Mouse (Mus musculus): Measurements from ENCODE around the gene Efcab2. TPM values are rescaled to one million over a fixed set of nuclear protein-coding genes. Genes with fewer than 3 reads are reported as not detected.

The Efcab2 gene
- total RNA-seq (2014; rRNA removed) (4.3 and 7.0 TPM in 2 replicates), polyA plus RNA-seq (2015; fragmentation: Nextera tagmentation; extraction: Ambion mirVana) (4.5 and 8.6 TPM in 2 replicates)

DNA sequence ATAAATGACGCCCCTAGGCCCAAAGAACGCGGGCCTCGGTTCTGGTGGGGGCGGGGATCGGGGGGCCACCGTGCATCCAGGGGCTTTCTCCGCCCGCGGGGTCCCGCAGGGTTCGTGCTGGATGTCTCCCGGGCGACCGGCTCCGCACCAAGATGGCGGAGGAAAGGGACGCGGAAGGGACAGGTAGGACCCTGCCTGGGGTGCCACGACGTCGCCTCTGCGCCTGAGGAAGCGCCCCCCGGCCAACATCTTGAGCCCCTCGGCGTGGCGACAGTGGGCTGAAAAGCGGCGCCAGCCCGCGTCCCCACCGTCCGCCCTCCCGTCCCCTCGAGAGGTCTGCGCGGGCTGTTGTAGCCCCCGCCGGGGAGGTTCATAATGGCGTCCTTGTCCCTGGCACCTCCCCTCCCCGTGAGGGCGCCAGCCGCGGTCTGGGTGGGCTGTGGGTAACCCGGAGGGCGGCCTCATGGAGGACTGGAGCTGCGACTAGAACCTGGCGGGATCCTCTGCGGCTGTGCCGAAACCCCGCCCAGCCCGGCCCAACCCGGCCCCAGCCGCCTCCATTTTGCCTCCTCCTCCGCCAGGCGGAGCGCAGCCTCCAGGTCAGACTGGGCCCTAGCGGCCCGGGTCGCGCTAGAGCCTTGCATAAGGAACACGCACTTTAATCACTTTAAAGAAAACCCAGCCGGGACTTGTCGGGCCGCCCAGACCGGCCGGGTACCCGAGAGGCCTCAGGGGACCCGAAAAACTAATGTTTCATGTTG lies at the start of gene Efcab2:
Gene Efcab2 (plus strand): TSS at position 135 of the 761 bp plus-strand sequence.
- Histone ChIP-seq H3K4me3 (ENCODE audit: low read depth, low read length) (peak within 1 kb of the TSS; percentile 75), H3K4me2 (ENCODE audit: low read depth) (peak within 1 kb of the TSS; percentile 65), H3K9ac (peak within 1 kb of the TSS; percentile 100), H3K36me3 (ENCODE audit: insufficient read depth) (no peaks in the 10 kb centered on the region), H3K27ac (ENCODE audit: low read depth, low read length) (peak within 1 kb of the TSS; percentile 100), H3K4me1 (ENCODE audit: insufficient read depth) (no peaks in the 10 kb centered on the region), H3K27me3 (ENCODE audit: insufficient read depth, low read length) (no peaks in the 10 kb centered on the region), H3K9me3 (ENCODE audit: low read length) (no peaks in the 10 kb centered on the region)
- TF ChIP-seq CTCF (IDR thresholded peaks at IDR 0.05; ENCODE audit: low read depth): peak; percentile 73
- DNase-seq (peak; percentile 92), ATAC-seq (peak; percentile 97)
- WGBS: 1% methylated on average over 63 of the region's 70 CpGs

- Histone ChIP-seq H3K27ac (ENCODE audit: low read depth, low read length) (no peak overlapping the region), H3K9me3 (ENCODE audit: low read length) (no peaks in the 10 kb centered on the region), H3K36me3 (ENCODE audit: insufficient read depth) (no peaks in the 10 kb centered on the region), H3K4me1 (ENCODE audit: insufficient read depth) (no peaks in the 10 kb centered on the region), H3K4me3 (ENCODE audit: low read depth, low read length) (no peak overlapping the region), H3K27me3 (ENCODE audit: insufficient read depth, low read length) (no peaks in the 10 kb centered on the region), H3K4me2 (ENCODE audit: low read depth) (no peak overlapping the region), H3K9ac (no peak overlapping the region)
- TF ChIP-seq CTCF (IDR thresholded peaks at IDR 0.05; ENCODE audit: low read depth): no peak
- DNase-seq: peak; percentile 55
- WGBS: 58% methylated on average over 12 of the region's 12 CpGs
- ATAC-seq: peak; percentile 64
Measured at GRCm38 (mm10) chr1:178357776-178358710, 47.8 kb upstream of the Efcab2 start.

GRCm38 (mm10) chr1:178360264-178360663 lies 45.6 kb upstream of the Efcab2 start:
- no peaks in the 10 kb centered on the region for H3K9me3 ChIP-seq (ENCODE audit: low read length)
- H3K27ac ChIP-seq (ENCODE audit: low read depth, low read length): no peak overlapping the region
- DNase-seq (no peak), ATAC-seq (no peak)
- no peak overlapping the region for H3K4me2 ChIP-seq (ENCODE audit: low read depth)
- H3K4me3 ChIP-seq (ENCODE audit: low read depth, low read length): no peak overlapping the region
- no peak overlapping the region for H3K9ac ChIP-seq
- H3K36me3 ChIP-seq (ENCODE audit: insufficient read depth): no peaks in the 10 kb centered on the region
- H3K4me1 ChIP-seq (ENCODE audit: insufficient read depth): no peaks in the 10 kb centered on the region
- no peak for TF ChIP-seq CTCF (IDR thresholded peaks at IDR 0.05; ENCODE audit: low read depth)
- no peaks in the 10 kb centered on the region for H3K27me3 ChIP-seq (ENCODE audit: insufficient read depth, low read length)
- WGBS: 89% methylated on average over 11 of the region's 11 CpGs

GRCm38 (mm10) chr1:178360702-178361101 lies 45.2 kb upstream of the Efcab2 start:
- 0 out of 2 replicates have a peak, but pooled peaks have one; percentile 5 for TF ChIP-seq CTCF (IDR thresholded peaks at IDR 0.05; ENCODE audit: low read depth)
- H3K4me1 ChIP-seq (ENCODE audit: insufficient read depth): no peaks in the 10 kb centered on the region
- ATAC-seq (no peak), DNase-seq (no peak)
- no peaks in the 10 kb centered on the region for H3K36me3 ChIP-seq (ENCODE audit: insufficient read depth)
- no peaks in the 10 kb centered on the region for H3K9me3 ChIP-seq (ENCODE audit: low read length)
- H3K9ac ChIP-seq: no peak overlapping the region
- H3K4me3 ChIP-seq (ENCODE audit: low read depth, low read length): no peak overlapping the region
- H3K27ac ChIP-seq (ENCODE audit: low read depth, low read length): no peak overlapping the region
- 59% methylated on average over 2 of the region's 2 CpGs for WGBS
- H3K4me2 ChIP-seq (ENCODE audit: low read depth): no peak overlapping the region
- H3K27me3 ChIP-seq (ENCODE audit: insufficient read depth, low read length): no peaks in the 10 kb centered on the region

- Histone ChIP-seq H3K9me3 (ENCODE audit: low read length) (no peaks in the 10 kb centered on the region), H3K36me3 (ENCODE audit: insufficient read depth) (no peaks in the 10 kb centered on the region), H3K4me2 (ENCODE audit: low read depth) (no peak overlapping the region), H3K4me3 (ENCODE audit: low read depth, low read length) (no peak overlapping the region), H3K27me3 (ENCODE audit: insufficient read depth, low read length) (no peaks in the 10 kb centered on the region), H3K27ac (ENCODE audit: low read depth, low read length) (no peak overlapping the region), H3K9ac (no peak overlapping the region), H3K4me1 (ENCODE audit: insufficient read depth) (no peaks in the 10 kb centered on the region)
- TF ChIP-seq CTCF (IDR thresholded peaks at IDR 0.05; ENCODE audit: low read depth): no peak
- no peak for DNase-seq
- WGBS: 85% methylated on average over 6 of the region's 6 CpGs
- ATAC-seq: no peak
Measured at GRCm38 (mm10) chr1:178365171-178365570, 40.7 kb upstream of the Efcab2 start.

GRCm38 (mm10) chr1:178368121-178368520 lies 37.8 kb upstream of the Efcab2 start:
- 76% methylated on average over 6 of the region's 6 CpGs for WGBS
- Histone ChIP-seq H3K4me2 (ENCODE audit: low read depth) (no peak overlapping the region), H3K9ac (no peak overlapping the region), H3K27ac (ENCODE audit: low read depth, low read length) (peak overlapping the region; percentile 77; the same call in 1 of the 2 replicates), H3K36me3 (ENCODE audit: insufficient read depth) (no peaks in the 10 kb centered on the region), H3K9me3 (ENCODE audit: low read length) (no peaks in the 10 kb centered on the region), H3K27me3 (ENCODE audit: insufficient read depth, low read length) (no peaks in the 10 kb centered on the region), H3K4me3 (ENCODE audit: low read depth, low read length) (no peak overlapping the region), H3K4me1 (ENCODE audit: insufficient read depth) (no peaks in the 10 kb centered on the region)
- no peak for TF ChIP-seq CTCF (IDR thresholded peaks at IDR 0.05; ENCODE audit: low read depth)
- ATAC-seq (no peak), DNase-seq (no peak)

Data from forebrain, postnatal 0 days (tissue).